ENCODE assay signal across 25 mouse cellular contexts in genomic region chr13:24342091-24342490, GRCm38 (mm10). TPM values are rescaled to one million over a fixed set of nuclear protein-coding genes. Genes with fewer than 3 reads are reported as not detected.
A peak's percentile ranks its signal among the peaks of the same experiment; 100 is the strongest.
DNase-seq lines count a peak whose midpoint lies in the region; ATAC-seq and TF ChIP-seq lines count a peak whose summit lies in the region.
"Had no signal": no experiment of that assay in that cellular context is flagged by ENCODE, and none has a peak within 500 bp of the region (broad histone marks: within the 10 kb centered on the region; RNA-seq: fewer than 3 reads in every experiment).

No protein-coding gene starts in this region.

- H3K4me3 ChIP-seq in bone marrow, adult 2 months (replicated peaks; ENCODE audit: control insufficient read depth, low read depth, low read length) = no peak overlapping the region
- H3K4me3 ChIP-seq: forebrain, embryonic 10.5 days; gastrocnemius, adult 2 months; heart, embryonic 13.5 days; hindbrain, embryonic 15.5 days; intestine, embryonic 15.5 days; liver, embryonic 13.5 days; lung, embryonic 15.5 days; midbrain, embryonic 13.5 days; neural tube, embryonic 15.5 days; stomach, embryonic 15.5 days had no signal

- WGBS in bone marrow, adult 2 months = 9% methylated on average over 4 of the region's 4 CpGs

- peaks cover 3% of the 10 kb centered on the region; the same call in 1 of the 2 replicates for H3K4me1 ChIP-seq in bone marrow, adult 2 months (ENCODE audit: control insufficient read depth, insufficient read depth, low read length)
- H3K4me1 ChIP-seq: forebrain, embryonic 10.5 days; hindbrain, embryonic 15.5 days; intestine, embryonic 15.5 days; midbrain, embryonic 13.5 days; neural tube, embryonic 15.5 days had no signal

- peak; percentile 60 for ATAC-seq in megakaryocyte progenitor cell, adult 5-6 weeks (replicated peaks; ENCODE audit: poor library complexity)
- ATAC-seq: intestine, embryonic 15.5 days; midbrain, embryonic 13.5 days; Patski had no signal

- TF ChIP-seq POLR2A in bone marrow, adult 2 months (IDR thresholded peaks at IDR 0.05; ENCODE audit: borderline replicate concordance, control insufficient read depth, low read depth, low read length) = no peak

- H3K27ac ChIP-seq in bone marrow, adult 2 months (ENCODE audit: control insufficient read depth, insufficient read depth, low read depth, low read length, poor library complexity) = peak overlapping the region; percentile 3
- H3K27ac ChIP-seq: forebrain, embryonic 10.5 days; gastrocnemius, adult 2 months; heart, embryonic 13.5 days; hindbrain, embryonic 15.5 days; intestine, embryonic 15.5 days; liver, embryonic 13.5 days; lung, embryonic 15.5 days; macrophage; midbrain, embryonic 13.5 days; neural tube, embryonic 15.5 days; stomach, embryonic 15.5 days had no signal

- peak; percentile 39 for DNase-seq in 3134 (ENCODE audit: extremely low read depth, insufficient read length, low spot score)
- peak; percentile 8 to 14 for DNase-seq in thymus, postnatal 10 days (ENCODE audit: low spot score in 2 of 2)
- no peak for DNase-seq in adrenal gland, postnatal 4 days (ENCODE audit: low spot score in 2 of 2)
- no peak for DNase-seq in neural tube, embryonic 10.5 days (ENCODE audit: extremely low spot score, low spot score)
- no peak for DNase-seq in retina, embryonic 14.5 days (ENCODE audit: low spot score)
- DNase-seq: adrenal gland, adult 8-10 months; cerebellum, postnatal 10 days; gastrocnemius, adult 2 months; heart, adult 11 months; heart, postnatal 36 days; kidney, adult 9 months; liver, embryonic 13.5 days; right cerebral cortex, postnatal 14 days had no signal

- no peak for TF ChIP-seq CTCF in bone marrow, adult 2 months (IDR thresholded peaks at IDR 0.05; ENCODE audit: control insufficient read depth, insufficient read depth, low read length)

RNA-seq across cellular contexts. Expression of gene Cmah, which starts 14.9 kb away (rescaled TPM):
- polyA plus RNA-seq in bone marrow, adult 2 months (2011; ENCODE audit: insufficient read depth, insufficient read length, low replicate concordance, missing spikeins) = 7.3 and 11.1 TPM in 2 replicates
- total RNA-seq in megakaryocyte progenitor cell, adult 5-6 weeks (2015) = 0.56 and 2.3 TPM in 2 replicates
- total RNA-seq in megakaryocyte progenitor cell, adult 5-6 weeks (2017) = 0.71 and 1.3 TPM in 2 replicates
- 1 to 10 TPM; 2.2 to 3.3 TPM for total RNA-seq in adrenal gland, postnatal 4 days (2021)

Comparison
In these comparisons a context has a peak if more than half of its experiments do, and no peak if none do; other contexts are left out.
1. DNase-seq: peak in 3134 (single experiment) and thymus, postnatal 10 days (2 of 2); none in adrenal gland, postnatal 4 days (0 of 2), neural tube, embryonic 10.5 days (single experiment) and retina, embryonic 14.5 days (single experiment).